Mouse (Mus musculus) thymus, postnatal 4 days (tissue): Measurements from ENCODE around the gene Gm9040.
"Not testable (repeated sequence)": the region's sequence is repeated elsewhere in the genome, so short reads cannot be mapped to it uniquely, and the experiment has no call there.

Experiments used
- DNase-seq: peaks from one replicate; pipeline ENCODE4 v3.0.0; 2021

Gene Gm9040

DNA sequence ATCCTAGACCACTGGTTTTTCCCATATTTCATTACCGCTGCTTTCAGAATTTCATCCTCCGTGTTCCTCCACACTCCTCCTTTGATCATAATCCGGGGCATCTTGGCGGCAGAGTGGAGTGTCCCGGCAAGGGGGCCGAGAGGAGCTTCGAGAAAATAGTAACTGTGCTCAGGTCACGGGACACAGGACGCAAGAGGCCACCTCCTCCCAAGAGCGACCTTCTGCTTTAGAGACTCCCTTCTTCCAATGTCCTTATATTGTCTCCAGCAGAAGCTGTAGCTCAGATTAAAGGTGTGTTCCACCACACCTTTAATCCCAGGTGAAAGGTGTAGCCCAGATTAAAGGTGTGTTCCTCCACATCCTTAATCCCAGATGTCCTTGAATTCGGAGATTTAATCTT is at the start of gene Gm9040:
Gene Gm9040 (minus strand): TSS at position 101 of the 400 bp plus-strand sequence.
- not testable (repeated sequence) for DNase-seq

- peak; percentile 88 for DNase-seq
These were observed 43.7 kb upstream of the Gm9040 start for GRCm38 (mm10) chr10:118370443-118370842.

DNA sequence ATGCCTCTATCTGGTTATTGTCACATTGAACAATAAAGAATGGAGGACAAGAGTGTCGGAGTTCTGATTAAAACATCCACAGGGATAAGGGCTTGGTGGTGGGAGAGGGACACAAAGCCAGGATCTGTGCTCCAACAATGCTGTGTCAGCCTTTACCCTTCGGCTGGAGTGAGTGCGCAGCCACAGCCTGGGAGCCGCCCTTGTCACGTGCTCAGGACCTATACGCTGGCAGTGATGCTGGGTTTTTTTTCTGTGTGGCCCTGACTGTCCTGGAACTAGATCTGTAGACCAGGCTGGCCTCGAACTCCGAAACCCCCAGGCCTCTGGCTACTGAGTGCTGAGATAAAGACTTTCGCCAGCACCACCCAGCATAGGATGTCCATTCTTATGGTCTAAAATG is 42.7 kb upstream of the Gm9040 start:
- no peak for DNase-seq

DNA sequence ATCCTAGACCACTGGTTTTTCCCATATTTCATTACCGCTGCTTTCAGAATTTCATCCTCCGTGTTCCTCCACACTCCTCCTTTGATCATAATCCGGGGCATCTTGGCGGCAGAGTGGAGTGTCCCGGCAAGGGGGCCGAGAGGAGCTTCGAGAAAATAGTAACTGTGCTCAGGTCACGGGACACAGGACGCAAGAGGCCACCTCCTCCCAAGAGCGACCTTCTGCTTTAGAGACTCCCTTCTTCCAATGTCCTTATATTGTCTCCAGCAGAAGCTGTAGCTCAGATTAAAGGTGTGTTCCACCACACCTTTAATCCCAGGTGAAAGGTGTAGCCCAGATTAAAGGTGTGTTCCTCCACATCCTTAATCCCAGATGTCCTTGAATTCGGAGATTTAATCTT is 27.2 kb upstream of the Gm9040 start, which contains the start of gene Gm9049:
Gene Gm9049 (minus strand): TSS at position 101 of the 400 bp plus-strand sequence.
- DNase-seq, result not testable (repeated sequence)

DNA sequence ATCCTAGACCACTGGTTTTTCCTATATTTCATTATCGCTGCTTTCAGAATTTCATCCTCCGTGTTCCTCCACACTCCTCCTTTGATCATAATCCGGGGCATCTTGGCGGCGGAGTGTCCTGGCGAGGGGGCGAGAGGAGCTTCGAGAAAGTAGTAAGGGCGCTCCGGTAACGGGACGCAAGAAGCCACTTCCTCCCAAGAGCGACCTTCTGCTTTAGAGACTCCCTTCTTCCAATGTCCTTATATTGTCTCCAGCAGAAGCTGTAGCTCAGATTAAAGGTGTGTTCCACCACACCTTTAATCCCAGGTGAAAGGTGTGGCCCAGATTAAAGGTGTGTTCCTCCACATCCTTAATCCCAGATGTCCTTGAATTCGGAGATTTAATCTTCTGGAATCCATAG is 21.8 kb upstream of the Gm9040 start, which contains the start of gene Gm9048:
Gene Gm9048 (minus strand): TSS at position 101 of the 400 bp plus-strand sequence.
- not testable (repeated sequence) for DNase-seq

DNA sequence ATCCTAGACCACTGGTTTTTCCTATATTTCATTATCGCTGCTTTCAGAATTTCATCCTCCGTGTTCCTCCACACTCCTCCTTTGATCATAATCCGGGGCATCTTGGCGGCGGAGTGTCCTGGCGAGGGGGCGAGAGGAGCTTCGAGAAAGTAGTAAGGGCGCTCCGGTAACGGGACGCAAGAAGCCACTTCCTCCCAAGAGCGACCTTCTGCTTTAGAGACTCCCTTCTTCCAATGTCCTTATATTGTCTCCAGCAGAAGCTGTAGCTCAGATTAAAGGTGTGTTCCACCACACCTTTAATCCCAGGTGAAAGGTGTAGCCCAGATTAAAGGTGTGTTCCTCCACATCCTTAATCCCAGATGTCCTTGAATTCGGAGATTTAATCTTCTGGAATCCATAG is 16.4 kb upstream of the Gm9040 start, which contains the start of gene Gm9046:
Gene Gm9046 (minus strand): TSS at position 101 of the 400 bp plus-strand sequence.
- not testable (repeated sequence) for DNase-seq

DNA sequence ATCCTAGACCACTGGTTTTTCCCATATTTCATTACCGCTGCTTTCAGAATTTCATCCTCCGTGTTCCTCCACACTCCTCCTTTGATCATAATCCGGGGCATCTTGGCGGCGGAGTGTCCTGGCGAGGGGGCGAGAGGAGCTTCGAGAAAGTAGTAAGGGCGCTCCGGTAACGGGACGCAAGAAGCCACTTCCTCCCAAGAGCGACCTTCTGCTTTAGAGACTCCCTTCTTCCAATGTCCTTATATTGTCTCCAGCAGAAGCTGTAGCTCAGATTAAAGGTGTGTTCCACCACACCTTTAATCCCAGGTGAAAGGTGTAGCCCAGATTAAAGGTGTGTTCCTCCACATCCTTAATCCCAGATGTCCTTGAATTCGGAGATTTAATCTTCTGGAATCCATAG is 11.0 kb upstream of the Gm9040 start, which contains the start of gene Gm9045:
Gene Gm9045 (minus strand): TSS at position 101 of the 400 bp plus-strand sequence.
- not testable (repeated sequence) for DNase-seq

DNA sequence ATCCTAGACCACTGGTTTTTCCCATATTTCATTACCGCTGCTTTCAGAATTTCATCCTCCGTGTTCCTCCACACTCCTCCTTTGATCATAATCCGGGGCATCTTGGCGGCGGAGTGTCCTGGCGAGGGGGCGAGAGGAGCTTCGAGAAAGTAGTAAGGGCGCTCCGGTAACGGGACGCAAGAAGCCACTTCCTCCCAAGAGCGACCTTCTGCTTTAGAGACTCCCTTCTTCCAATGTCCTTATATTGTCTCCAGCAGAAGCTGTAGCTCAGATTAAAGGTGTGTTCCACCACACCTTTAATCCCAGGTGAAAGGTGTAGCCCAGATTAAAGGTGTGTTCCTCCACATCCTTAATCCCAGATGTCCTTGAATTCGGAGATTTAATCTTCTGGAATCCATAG is 5.5 kb upstream of the Gm9040 start, which contains the start of gene Gm9044:
Gene Gm9044 (minus strand): TSS at position 101 of the 400 bp plus-strand sequence.
- not testable (repeated sequence) for DNase-seq

GRCm38 (mm10) chr10:118319024-118319423 is 7.7 kb downstream of the Gm9040 start:
- no peak for DNase-seq

DNA sequence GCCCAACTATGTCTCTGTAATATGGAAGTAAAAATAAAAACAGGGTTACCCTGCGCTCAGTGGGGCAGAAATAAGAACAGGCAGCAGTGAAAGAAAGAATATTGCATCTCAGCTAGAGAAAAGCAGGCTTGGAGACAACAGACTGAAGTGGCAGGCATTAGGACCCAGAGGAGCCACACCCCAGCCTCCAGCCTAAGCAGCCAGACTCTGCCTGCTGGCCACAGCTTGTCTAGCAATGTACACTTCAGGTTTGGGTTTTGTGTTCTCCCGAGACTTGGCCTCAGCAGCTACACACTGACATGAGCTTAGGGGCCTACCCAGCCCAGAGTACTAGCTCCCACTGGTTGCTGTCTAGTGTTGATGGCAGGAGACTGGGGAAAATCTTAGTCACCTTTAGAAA is 24.6 kb downstream of the Gm9040 start:
- not testable (repeated sequence) for DNase-seq

GRCm38 (mm10) chr10:118294938-118295337 is 31.8 kb downstream of the Gm9040 start, which contains the start of gene Iltifb:
TSS of gene Iltifb (minus strand) at chr10:118295038.
- DNase-seq, result no peak

DNA sequence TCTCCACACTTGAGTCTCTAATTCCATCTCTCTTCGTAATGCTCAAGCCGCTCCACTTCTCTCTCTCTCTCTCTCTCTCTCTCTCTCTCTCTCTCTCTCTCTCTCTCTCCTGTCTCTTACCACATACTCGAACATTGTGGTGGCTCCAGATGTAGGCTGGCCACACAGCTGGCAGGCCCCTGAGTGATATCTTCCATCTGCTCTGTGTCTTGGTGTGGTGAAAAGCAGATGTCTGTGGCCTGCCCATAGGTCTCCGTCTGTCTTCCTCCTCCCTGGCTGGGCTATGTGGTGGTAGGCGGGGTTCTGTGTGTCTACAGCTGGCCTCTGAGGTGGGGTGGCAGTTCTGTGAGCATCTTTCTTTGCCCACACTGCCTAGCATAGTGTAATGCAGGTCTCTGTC is 43.8 kb downstream of the Gm9040 start:
- DNase-seq, result peak; percentile 8

DNA sequence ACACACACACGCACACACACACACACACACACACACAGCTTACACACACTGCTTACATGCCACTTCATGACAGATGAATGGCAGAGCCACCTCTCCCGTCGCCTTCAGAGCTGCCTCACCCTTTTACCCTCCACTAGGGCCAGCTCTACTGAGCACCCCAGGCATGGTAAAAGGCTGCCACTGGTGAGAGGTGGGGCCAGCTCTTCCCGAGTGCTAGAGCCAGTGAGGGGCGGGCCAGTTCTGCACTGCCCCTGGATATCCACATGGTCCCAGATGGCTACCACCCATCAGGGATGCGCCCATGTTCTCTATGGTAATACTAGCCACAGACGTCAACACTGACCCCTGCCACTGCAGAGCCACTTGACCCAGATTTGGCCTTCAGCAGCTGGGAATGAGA is 44.2 kb downstream of the Gm9040 start:
- not testable (repeated sequence) for DNase-seq

- not testable (repeated sequence) for DNase-seq
These were observed 48.7 kb downstream of the Gm9040 start for GRCm38 (mm10) chr10:118278069-118278468.
